Mouse (Mus musculus) large intestine, adult 2 months (tissue): ENCODE measurements around the gene Ccdc69. TPM values are rescaled to one million over a fixed set of nuclear protein-coding genes. Genes with fewer than 3 reads are reported as not detected.
"Not testable (repeated sequence)": the region's sequence is repeated elsewhere in the genome, so short reads cannot be mapped to it uniquely, and the experiment has no call there.

Experiments used
- DNase-seq: peaks from one replicate; pipeline ENCODE4 v3.0.0-alpha.2; 2012; ENCODE audit warnings: low read depth, low spot score
- WGBS: fragments of 180-500 bp; shearing (Covaris S2); methylation state at CpG from one replicate; pipeline ENCODE4 v1.1.7; 2018; 5-methylcytosine and 5-hydroxymethylcytosine counted together
- polyA plus RNA-seq: library from polyadenylated mRNA; depleted of rRNA; stranded (reverse); fragments of >200 nt; gene quantifications from 2 replicates; pipeline ENCODE4 v1.2.3, GENCODE M21; 2012; rRNA removed

Gene Ccdc69
- 3.8 and 4.0 TPM in 2 replicates for polyA plus RNA-seq

- WGBS, result 1% methylated on average over 50 of the region's 50 CpGs
- no peak for DNase-seq
Measured at GRCm38 (mm10) chr11:55077331-55078231, at the start of gene Ccdc69. Gene Ccdc69, minus strand, starts transcription at chr11:55078131.

GRCm38 (mm10) chr11:55126663-55127062 is 48.7 kb upstream of the Ccdc69 start:
- WGBS, result 47% methylated on average over 3 of the region's 3 CpGs

GRCm38 (mm10) chr11:55121430-55121829 is 43.5 kb upstream of the Ccdc69 start:
- DNase-seq, result no peak
- WGBS, result 88% methylated on average over 1 of the region's 1 CpGs

More at GRCm38 (mm10) chr11:55126663-55127062, 48.7 kb upstream of the Ccdc69 start:
- no peak for DNase-seq

- WGBS, result 70% methylated on average over 8 of the region's 8 CpGs
- no peak for DNase-seq
Measured at GRCm38 (mm10) chr11:55120821-55121271, 42.9 kb upstream of the Ccdc69 start.

GRCm38 (mm10) chr11:55120279-55120678 is 42.3 kb upstream of the Ccdc69 start:
- no peak for DNase-seq

- 92% methylated on average over 2 of the region's 2 CpGs for WGBS
- no peak for DNase-seq
Measured at GRCm38 (mm10) chr11:55117031-55117430, 39.1 kb upstream of the Ccdc69 start.

- WGBS, result 79% methylated on average over 3 of the region's 3 CpGs
- DNase-seq, result no peak
Measured at GRCm38 (mm10) chr11:55116004-55116403, 38.1 kb upstream of the Ccdc69 start.

GRCm38 (mm10) chr11:55114291-55114690 is 36.4 kb upstream of the Ccdc69 start:
- DNase-seq, result no peak
- WGBS, result 78% methylated on average over 2 of the region's 2 CpGs

GRCm38 (mm10) chr11:55113861-55114250 is 35.9 kb upstream of the Ccdc69 start:
- DNase-seq, result not testable (repeated sequence)
- WGBS, result 47% methylated on average over 4 of the region's 4 CpGs

- DNase-seq, result no peak
- WGBS, result 54% methylated on average over 7 of the region's 7 CpGs
Measured at GRCm38 (mm10) chr11:55113209-55113860, 35.4 kb upstream of the Ccdc69 start.

- 72% methylated on average over 7 of the region's 7 CpGs for WGBS
Measured at GRCm38 (mm10) chr11:55110566-55111169, 32.7 kb upstream of the Ccdc69 start.

GRCm38 (mm10) chr11:55109521-55110300 is 31.8 kb upstream of the Ccdc69 start:
- DNase-seq, result no peak
- whole genome bisulfite sequencing, result 81% methylated on average over 7 of the region's 7 CpGs

More at GRCm38 (mm10) chr11:55110566-55111169, 32.7 kb upstream of the Ccdc69 start:
- no peak for DNase-seq

GRCm38 (mm10) chr11:55106636-55107035 is 28.7 kb upstream of the Ccdc69 start:
- WGBS, result 88% methylated on average over 1 of the region's 1 CpGs
- no peak for DNase-seq

GRCm38 (mm10) chr11:55105389-55105788 is 27.5 kb upstream of the Ccdc69 start:
- DNase-seq, result no peak
- 51% methylated on average over 4 of the region's 4 CpGs for WGBS

GRCm38 (mm10) chr11:55103229-55103628 is 25.3 kb upstream of the Ccdc69 start:
- no peak for DNase-seq
- WGBS, result 83% methylated on average over 3 of the region's 3 CpGs

GRCm38 (mm10) chr11:55102015-55102414 is 24.1 kb upstream of the Ccdc69 start:
- DNase-seq, result no peak
- 90% methylated on average over 3 of the region's 3 CpGs for WGBS

GRCm38 (mm10) chr11:55099868-55100267 is 21.9 kb upstream of the Ccdc69 start:
- DNase-seq, result no peak
- 80% methylated on average over 4 of the region's 4 CpGs for WGBS

- 91% methylated on average over 8 of the region's 8 CpGs for WGBS
- no peak for DNase-seq
Measured at GRCm38 (mm10) chr11:55099019-55099771, 21.3 kb upstream of the Ccdc69 start.
